In genomic region chr8:46496852-46497251, GRCm38 (mm10) we compare ENCODE assay signal across 18 mouse cellular contexts. TPM values are rescaled to one million over a fixed set of nuclear protein-coding genes. Genes with fewer than 3 reads are reported as not detected.
DNase-seq lines count a peak whose midpoint lies in the region; ATAC-seq and TF ChIP-seq lines count a peak whose summit lies in the region.
"Had no signal": no experiment of that assay in that cellular context is flagged by ENCODE, and none has a peak within 500 bp of the region (broad histone marks: within the 10 kb centered on the region; RNA-seq: fewer than 3 reads in every experiment).

No protein-coding gene starts in this region.

- no peak overlapping the region for H3K4me3 ChIP-seq in heart, embryonic 10.5 days
- no peak overlapping the region for H3K4me3 ChIP-seq in liver, embryonic 13.5 days (replicated peaks)
- H3K4me3 ChIP-seq in stomach, embryonic 15.5 days (replicated peaks): no peak overlapping the region
- no peak overlapping the region for H3K4me3 ChIP-seq in lung, adult 2 months (replicated peaks; ENCODE audit: extremely low read depth, low read depth, low read length)
- H3K4me3 ChIP-seq: forebrain, embryonic 13.5 days; hindbrain, embryonic 13.5 days; layer of hippocampus, adult 2 months; limb, embryonic 10.5 days; neural tube, embryonic 15.5 days had no signal

- peak overlapping the region; percentile 33 for H3K4me2 ChIP-seq in liver, embryonic 13.5 days
- no peak overlapping the region for H3K4me2 ChIP-seq in stomach, embryonic 15.5 days
- H3K4me2 ChIP-seq: forebrain, embryonic 13.5 days; hindbrain, embryonic 13.5 days; neural tube, embryonic 15.5 days had no signal

- DNase-seq in heart, embryonic 10.5 days (ENCODE audit: low spot score): no peak
- no peak for DNase-seq in heart, postnatal 10 days
- peak; percentile 27 for DNase-seq in liver, embryonic 13.5 days
- DNase-seq in lung, adult 2 months: no peak
- no peak for DNase-seq in layer of hippocampus, postnatal 25 days (ENCODE audit: extremely low spot score in 1 of 2, low spot score in 1 of 2)
- DNase-seq in layer of hippocampus, postnatal 10 days (ENCODE audit: low spot score in 2 of 2): no peak
- DNase-seq: adrenal gland, postnatal 25 days; cerebellum, adult 8-10 months; kidney, adult 11 months; lung, postnatal 14 days had no signal

- peak overlapping the region; percentile 1; the same call in 1 of the 2 replicates for H3K9ac ChIP-seq in liver, embryonic 13.5 days
- H3K9ac ChIP-seq in stomach, embryonic 15.5 days: no peak overlapping the region
- H3K9ac ChIP-seq: forebrain, embryonic 13.5 days; hindbrain, embryonic 13.5 days; neural tube, embryonic 15.5 days had no signal

- no peaks in the 10 kb centered on the region; the same call in 1 of the 2 replicates for H3K36me3 ChIP-seq in heart, embryonic 10.5 days
- peaks cover 47% of the 10 kb centered on the region for H3K36me3 ChIP-seq in liver, embryonic 13.5 days
- H3K36me3 ChIP-seq in stomach, embryonic 15.5 days: peaks cover 5% of the 10 kb centered on the region; the same call in 1 of the 2 replicates
- H3K36me3 ChIP-seq: hindbrain, embryonic 13.5 days; limb, embryonic 10.5 days had no signal

- no peaks in the 10 kb centered on the region for H3K9me3 ChIP-seq in heart, embryonic 10.5 days
- H3K9me3 ChIP-seq in liver, embryonic 13.5 days (replicated peaks): no peaks in the 10 kb centered on the region
- H3K9me3 ChIP-seq in stomach, embryonic 15.5 days: no peaks in the 10 kb centered on the region
- H3K9me3 ChIP-seq: forebrain, embryonic 13.5 days; hindbrain, embryonic 13.5 days; limb, embryonic 10.5 days; neural tube, embryonic 15.5 days had no signal

- H3K27ac ChIP-seq in heart, embryonic 10.5 days: peak overlapping the region; percentile 62
- peak overlapping the region; percentile 57 for H3K27ac ChIP-seq in liver, embryonic 13.5 days
- H3K27ac ChIP-seq in stomach, embryonic 15.5 days: no peak overlapping the region
- H3K27ac ChIP-seq: forebrain, embryonic 13.5 days; hindbrain, embryonic 13.5 days; layer of hippocampus, adult 2 months; limb, embryonic 10.5 days; neural tube, embryonic 15.5 days had no signal

- no peak for TF ChIP-seq CTCF in lung, adult 2 months (IDR thresholded peaks at IDR 0.05; ENCODE audit: insufficient read depth, low read length)

- WGBS in heart, embryonic 10.5 days: 40% methylated on average over 6 of the region's 6 CpGs
- WGBS in liver, embryonic 13.5 days (ENCODE audit: insufficient replicate concordance): 33% methylated on average over 6 of the region's 6 CpGs
- WGBS in stomach, embryonic 15.5 days: 69% methylated on average over 6 of the region's 6 CpGs
- WGBS in lung, adult 2 months: 27% methylated on average over 6 of the region's 6 CpGs

- intact Hi-C loops in heart, postnatal 10 days (cut with DNase I): loop anchor here (2.0 kb wide), 1 partner anchor 82 kb away; no protein-coding TSS in a partner anchor

- no peaks in the 10 kb centered on the region for H3K27me3 ChIP-seq in heart, embryonic 10.5 days (ENCODE audit: insufficient read depth, poor library complexity, severe bottlenecking)
- no peaks in the 10 kb centered on the region for H3K27me3 ChIP-seq in liver, embryonic 13.5 days
- no peaks in the 10 kb centered on the region for H3K27me3 ChIP-seq in stomach, embryonic 15.5 days (replicated peaks)
- H3K27me3 ChIP-seq: forebrain, embryonic 13.5 days; hindbrain, embryonic 13.5 days; neural tube, embryonic 15.5 days had no signal

- H3K4me1 ChIP-seq in heart, embryonic 10.5 days: peaks cover 30% of the 10 kb centered on the region
- peaks cover 83% of the 10 kb centered on the region for H3K4me1 ChIP-seq in liver, embryonic 13.5 days (replicated peaks)
- H3K4me1 ChIP-seq in stomach, embryonic 15.5 days: peaks cover 4% of the 10 kb centered on the region; the same call in 1 of the 2 replicates
- peaks cover 4% of the 10 kb centered on the region; the same call in 1 of the 2 replicates for H3K4me1 ChIP-seq in lung, adult 2 months (ENCODE audit: control insufficient read depth, insufficient read depth, low read length)
- H3K4me1 ChIP-seq: hindbrain, embryonic 13.5 days; neural tube, embryonic 15.5 days had no signal

- TF ChIP-seq POLR2A in lung, adult 2 months (IDR thresholded peaks at IDR 0.05; ENCODE audit: borderline replicate concordance, extremely low read depth, low read depth, low read length): no peak

- ATAC-seq in common myeloid progenitor, adult 5-6 weeks (replicated peaks; ENCODE audit: low read depth, poor library complexity, severe bottlenecking): peak; percentile 27
- ATAC-seq in liver, embryonic 13.5 days (ENCODE audit: low read depth): peak; percentile 67
- ATAC-seq in stomach, embryonic 15.5 days (ENCODE audit: insufficient read depth, low FRiP score, low read depth): peak; percentile 29; the same call in 1 of the 2 replicates
- ATAC-seq: forebrain, embryonic 13.5 days had no signal

RNA-seq across cellular contexts. Expression of gene Acsl1, which starts 26.0 kb away (rescaled TPM):
- polyA plus RNA-seq in heart, embryonic 10.5 days (2016; fragmentation: Nextera tagmentation; extraction: Ambion mirVana): 21.2 and 25.9 TPM in 2 replicates
- 100 to 1,000 TPM; 855 to 861 TPM for total RNA-seq in heart, postnatal 10 days (2021)
- 70.3 and 103 TPM in 2 replicates for total RNA-seq in common myeloid progenitor, adult 5-6 weeks (2017)
- 41.6 and 52.0 TPM in 2 replicates for polyA plus RNA-seq in liver, embryonic 13.5 days (2015; fragmentation: Nextera tagmentation; extraction: Ambion mirVana)
- polyA plus RNA-seq in stomach, embryonic 15.5 days (2015; fragmentation: Nextera tagmentation; extraction: Ambion mirVana): 24.1 and 25.7 TPM in 2 replicates
- 31.1 and 39.1 TPM in 2 replicates for polyA plus RNA-seq in lung, adult 2 months (2012; rRNA removed)
- 10 to 100 TPM; 45.7 to 48.2 TPM for total RNA-seq in layer of hippocampus, postnatal 25 days (2021)
- 10 to 100 TPM; 41.5 to 42.6 TPM for total RNA-seq in layer of hippocampus, postnatal 10 days (2021)

RNA-seq across cellular contexts. Expression of gene Cenpu, which starts 55.0 kb away (rescaled TPM):
- 11.9 and 16.4 TPM in 2 replicates for polyA plus RNA-seq in heart, embryonic 10.5 days (2016; fragmentation: Nextera tagmentation; extraction: Ambion mirVana)
- total RNA-seq in heart, postnatal 10 days (2021): 1 to 10 TPM; 3.0 to 4.6 TPM
- total RNA-seq in common myeloid progenitor, adult 5-6 weeks (2017): 56.1 and 86.5 TPM in 2 replicates
- 21.6 and 25.9 TPM in 2 replicates for polyA plus RNA-seq in liver, embryonic 13.5 days (2015; fragmentation: Nextera tagmentation; extraction: Ambion mirVana)
- 14.4 and 16.3 TPM in 2 replicates for polyA plus RNA-seq in stomach, embryonic 15.5 days (2015; fragmentation: Nextera tagmentation; extraction: Ambion mirVana)
- 0.84 and 1.3 TPM in 2 replicates for polyA plus RNA-seq in lung, adult 2 months (2012; rRNA removed)
- total RNA-seq in layer of hippocampus, postnatal 25 days (2021): 1 to 10 TPM; 1.9 to 2.3 TPM
- total RNA-seq in layer of hippocampus, postnatal 10 days (2021): 1 to 10 TPM; 3.2 to 5.1 TPM
- total RNA-seq: gastrocnemius, adult 18-20 months had no signal
